ENCODE assay signal across 8 mouse cellular contexts in genomic region chr1:127869276-127869675, GRCm38 (mm10). TPM values are rescaled to one million over a fixed set of nuclear protein-coding genes. Genes with fewer than 3 reads are reported as not detected.
DNase-seq lines count a peak whose midpoint lies in the region; ATAC-seq and TF ChIP-seq lines count a peak whose summit lies in the region.

No protein-coding gene starts in this region.

- peak overlapping the region; percentile 68 for H3K9ac ChIP-seq in forebrain, embryonic 11.5 days (ENCODE audit: low read length)
- H3K9ac ChIP-seq in liver, embryonic 13.5 days: peak overlapping the region; percentile 79

- no peak for DNase-seq in gastrocnemius, adult 2 months
- no peak for DNase-seq in gastrocnemius, adult 8-10 months (ENCODE audit: low spot score in 2 of 2)
- no peak for DNase-seq in forebrain, embryonic 11.5 days (ENCODE audit: low spot score)
- DNase-seq in liver, embryonic 13.5 days: no peak
- DNase-seq in natural killer cell, adult 2 months (ENCODE audit: low spot score in 2 of 2): no peak
- DNase-seq in embryo, embryonic 10 days (ENCODE audit: low spot score): no peak
- no peak for DNase-seq in layer of hippocampus, adult 9-11 months

- WGBS in forebrain, embryonic 11.5 days: 51% methylated on average over 8 of the region's 8 CpGs
- 31% methylated on average over 8 of the region's 8 CpGs for WGBS in liver, embryonic 13.5 days (ENCODE audit: insufficient replicate concordance)

- 0 out of 2 replicates have a peak, but pooled peaks cover 2% of the 10 kb centered on the region for H3K4me1 ChIP-seq in forebrain, embryonic 11.5 days (replicated peaks; ENCODE audit: control insufficient read depth, insufficient read depth, low read length)
- peaks cover 18% of the 10 kb centered on the region for H3K4me1 ChIP-seq in liver, embryonic 13.5 days (replicated peaks)

- no peak for TF ChIP-seq CTCF in gastrocnemius, adult 2 months (IDR thresholded peaks at IDR 0.05)
- TF ChIP-seq CTCF in C2C12 (IDR thresholded peaks at IDR 0.05; ENCODE audit: control insufficient read depth, insufficient read depth, insufficient read length): no peak

- H3K27me3 ChIP-seq in C2C12 (ENCODE audit: control insufficient read depth, insufficient read depth, insufficient read length): no peaks in the 10 kb centered on the region
- H3K27me3 ChIP-seq in forebrain, embryonic 11.5 days (ENCODE audit: control insufficient read depth, insufficient read depth, low read length): no peaks in the 10 kb centered on the region
- H3K27me3 ChIP-seq in liver, embryonic 13.5 days: no peaks in the 10 kb centered on the region

- no peak for ATAC-seq in forebrain, embryonic 11.5 days (replicated peaks; ENCODE audit: low FRiP score)
- no peak for ATAC-seq in liver, embryonic 13.5 days (ENCODE audit: low read depth)

- H3K79me2 ChIP-seq in C2C12 (ENCODE audit: control insufficient read depth, insufficient read depth): peaks cover 32% of the 10 kb centered on the region

- peak overlapping the region; percentile 91 for H3K4me3 ChIP-seq in gastrocnemius, adult 2 months
- H3K4me3 ChIP-seq in C2C12 (ENCODE audit: insufficient read depth, poor library complexity, severe bottlenecking): peak overlapping the region; percentile 74
- H3K4me3 ChIP-seq in forebrain, embryonic 11.5 days (ENCODE audit: low read depth, low read length): peak overlapping the region; percentile 63
- H3K4me3 ChIP-seq in liver, embryonic 13.5 days (replicated peaks): peak overlapping the region; percentile 82

- peaks cover 17% of the 10 kb centered on the region for H3K79me3 ChIP-seq in C2C12 (ENCODE audit: low read depth)

- intact Hi-C loops in gastrocnemius, adult 2 months (cut with DNase I): loop anchor here (5.0 kb wide), 1 partner anchor 42 kb away; no protein-coding TSS in a partner anchor

- H3ac ChIP-seq in C2C12 (ENCODE audit: control insufficient read depth, insufficient read length, low read depth): peak overlapping the region; percentile 62

- H3K9me3 ChIP-seq in forebrain, embryonic 11.5 days (ENCODE audit: control insufficient read depth, low read length): no peaks in the 10 kb centered on the region
- no peaks in the 10 kb centered on the region for H3K9me3 ChIP-seq in liver, embryonic 13.5 days (replicated peaks)

- H3K4me2 ChIP-seq in forebrain, embryonic 11.5 days (ENCODE audit: low read depth, low read length, severe bottlenecking): peak overlapping the region; percentile 56
- H3K4me2 ChIP-seq in liver, embryonic 13.5 days: peak overlapping the region; percentile 73

- H3K36me3 ChIP-seq in C2C12 (ENCODE audit: control insufficient read depth, insufficient read depth): peaks cover 20% of the 10 kb centered on the region
- no peaks in the 10 kb centered on the region; the same call in 1 of the 2 replicates for H3K36me3 ChIP-seq in forebrain, embryonic 11.5 days (ENCODE audit: control insufficient read depth, insufficient read depth, low read length)
- peaks cover 16% of the 10 kb centered on the region for H3K36me3 ChIP-seq in liver, embryonic 13.5 days

- H3K27ac ChIP-seq in gastrocnemius, adult 2 months: peak overlapping the region; percentile 97
- H3K27ac ChIP-seq in forebrain, embryonic 11.5 days (ENCODE audit: low read depth, low read length): no peak overlapping the region
- 0 out of 2 replicates have a peak overlapping the region, but pooled peaks have one; percentile 72 for H3K27ac ChIP-seq in liver, embryonic 13.5 days

TF ChIP-seq in C2C12, 6 proteins besides CTCF, POLR2A, EP300 and RAD21:
- TF ChIP-seq MYOD1 (IDR thresholded peaks at IDR 0.05; ENCODE audit: control insufficient read depth, insufficient read length, low read depth): no peak
- no peak for TF ChIP-seq MYOG (IDR thresholded peaks at IDR 0.05; ENCODE audit: control insufficient read depth, extremely low read depth, insufficient read length)
- no peak for TF ChIP-seq CEBPB (IDR thresholded peaks at IDR 0.05; ENCODE audit: low read depth)
- no peak for TF ChIP-seq FOSL1 (IDR thresholded peaks at IDR 0.05; ENCODE audit: insufficient read depth, low read length, poor library complexity, severe bottlenecking)
- no peak for TF ChIP-seq USF1 (IDR thresholded peaks at IDR 0.05; ENCODE audit: low read depth)
- TF ChIP-seq MAX (IDR thresholded peaks at IDR 0.05): no peak

RNA-seq across cellular contexts. Expression of gene Rab3gap1, which starts 0.7 kb away (rescaled TPM):
- total RNA-seq in gastrocnemius, adult 2 months (2021): 10 to 100 TPM; 25.0 to 26.6 TPM
- 10 to 100 TPM; 21.4 to 25.3 (median 23.2) TPM for total RNA-seq in gastrocnemius, adult 8-10 months (2022)
- 14.0 TPM for polyA plus RNA-seq in C2C12 (2012; fragmentation: generic; extraction: Trizol)
- 15.4 and 17.7 TPM in 2 replicates for polyA plus RNA-seq in forebrain, embryonic 11.5 days (2014; fragmentation: Nextera tagmentation; extraction: Ambion mirVana)
- 9.1 and 10.6 TPM in 2 replicates for polyA plus RNA-seq in liver, embryonic 13.5 days (2015; fragmentation: Nextera tagmentation; extraction: Ambion mirVana)

RNA-seq across cellular contexts. Expression of gene Map3k19, which starts 14.4 kb away (rescaled TPM):
- total RNA-seq in gastrocnemius, adult 2 months (2021): under 1 TPM in 1 of 2 experiments, not detected in 1; 0.08 TPM
- under 1 TPM in 1 of 4 experiments, not detected in 3; 0.08 TPM for total RNA-seq in gastrocnemius, adult 8-10 months (2022)
- polyA plus RNA-seq in C2C12 (2012; fragmentation: generic; extraction: Trizol): 0.06 TPM
- not detected in 2 replicates for polyA plus RNA-seq in forebrain, embryonic 11.5 days (2014; fragmentation: Nextera tagmentation; extraction: Ambion mirVana)
- polyA plus RNA-seq in liver, embryonic 13.5 days (2015; fragmentation: Nextera tagmentation; extraction: Ambion mirVana): 0.03 TPM in 1 of 2 replicates, not detected in the other
